Mouse (Mus musculus): Measurements from ENCODE around the gene Gcgr. TPM values are rescaled to one million over a fixed set of nuclear protein-coding genes. Genes with fewer than 3 reads are reported as not detected.

Gcgr gene
- polyA plus RNA-seq (2017; shearing (Covaris generic)) = not detected

DNA sequence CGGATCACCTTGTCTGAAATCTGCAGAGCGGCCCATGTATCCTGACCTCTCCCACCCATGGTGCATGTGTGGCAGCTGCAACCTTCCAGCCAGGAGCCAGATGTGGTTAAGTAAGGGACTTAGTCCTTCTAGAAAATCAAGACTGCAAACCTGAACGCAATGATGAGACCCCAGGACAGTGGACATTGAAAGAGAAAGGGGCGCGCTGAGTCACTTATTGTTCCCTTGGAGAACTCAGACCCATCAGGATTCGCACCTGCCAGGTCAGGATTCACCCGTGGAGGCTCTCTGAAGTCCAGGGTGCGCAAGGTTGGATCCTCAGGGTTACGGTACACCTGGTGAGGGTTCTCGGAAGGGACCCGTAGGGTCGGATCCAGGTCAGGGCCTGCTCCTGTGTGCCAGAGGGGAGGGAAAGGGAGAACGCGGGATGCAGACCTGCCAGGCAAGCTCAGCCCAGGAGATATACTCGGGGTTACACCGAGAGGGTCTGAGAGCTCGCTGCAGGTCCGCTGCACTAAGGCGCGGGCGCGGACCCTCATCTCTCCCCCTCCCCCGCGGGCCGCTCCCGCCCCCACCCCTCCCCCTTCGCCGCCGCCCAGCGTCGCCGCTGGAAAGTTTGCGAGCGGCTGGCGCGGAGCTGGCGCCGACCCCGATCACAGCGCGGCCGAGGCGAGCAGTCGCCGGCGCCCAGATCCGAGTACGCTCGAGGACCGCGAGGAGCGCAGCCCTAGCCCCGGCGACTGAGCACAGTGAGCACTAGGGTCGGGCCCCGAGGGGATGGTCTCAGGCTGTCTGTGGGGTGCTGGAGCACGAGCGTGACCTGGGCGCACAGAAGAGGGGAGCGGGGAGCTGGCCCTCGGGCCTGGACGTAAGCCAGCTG, at the start of gene Gcgr:
Gene Gcgr (plus strand): TSS at position 615 of the 880 bp plus-strand sequence.

DNA sequence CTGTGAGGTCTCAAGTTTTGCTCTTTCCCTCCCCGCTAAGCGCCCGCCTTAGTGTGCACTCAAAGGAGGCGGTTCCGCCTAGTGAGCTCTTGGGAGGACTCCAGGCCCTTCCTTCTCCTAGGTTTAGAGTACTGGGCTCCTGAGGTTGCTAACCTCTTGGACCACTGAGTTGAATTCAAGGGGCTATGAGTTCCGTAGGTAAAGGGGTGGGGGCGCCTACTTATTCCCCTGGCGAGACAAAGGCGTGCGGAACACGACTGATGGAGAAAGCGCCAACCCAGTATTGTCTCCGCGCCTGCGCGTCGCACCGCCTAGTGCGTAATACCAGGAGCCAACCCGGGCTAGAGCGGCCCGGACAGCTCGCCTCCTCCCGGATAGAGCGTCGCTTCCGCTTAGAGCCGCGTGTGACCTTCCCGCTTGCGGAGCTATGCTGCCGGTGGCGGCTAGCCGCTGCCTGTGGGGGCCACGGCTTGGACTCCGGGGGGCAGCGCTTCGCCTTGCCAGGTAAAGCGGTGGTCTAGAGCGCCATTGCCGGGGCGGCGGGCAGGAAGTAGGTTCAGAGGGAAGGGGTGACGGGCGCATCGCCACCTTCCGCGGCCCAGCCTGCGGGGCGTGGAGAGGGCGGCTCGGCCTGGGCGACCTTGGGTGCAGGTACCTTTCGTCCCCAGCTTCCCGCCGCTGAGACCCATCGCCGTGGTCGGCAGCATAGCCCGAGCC, 46.1 kb upstream of the Gcgr start, which contains the start of gene Mrpl12:
Gene Mrpl12 (plus strand): TSS at position 349 of the 717 bp plus-strand sequence.

DNA sequence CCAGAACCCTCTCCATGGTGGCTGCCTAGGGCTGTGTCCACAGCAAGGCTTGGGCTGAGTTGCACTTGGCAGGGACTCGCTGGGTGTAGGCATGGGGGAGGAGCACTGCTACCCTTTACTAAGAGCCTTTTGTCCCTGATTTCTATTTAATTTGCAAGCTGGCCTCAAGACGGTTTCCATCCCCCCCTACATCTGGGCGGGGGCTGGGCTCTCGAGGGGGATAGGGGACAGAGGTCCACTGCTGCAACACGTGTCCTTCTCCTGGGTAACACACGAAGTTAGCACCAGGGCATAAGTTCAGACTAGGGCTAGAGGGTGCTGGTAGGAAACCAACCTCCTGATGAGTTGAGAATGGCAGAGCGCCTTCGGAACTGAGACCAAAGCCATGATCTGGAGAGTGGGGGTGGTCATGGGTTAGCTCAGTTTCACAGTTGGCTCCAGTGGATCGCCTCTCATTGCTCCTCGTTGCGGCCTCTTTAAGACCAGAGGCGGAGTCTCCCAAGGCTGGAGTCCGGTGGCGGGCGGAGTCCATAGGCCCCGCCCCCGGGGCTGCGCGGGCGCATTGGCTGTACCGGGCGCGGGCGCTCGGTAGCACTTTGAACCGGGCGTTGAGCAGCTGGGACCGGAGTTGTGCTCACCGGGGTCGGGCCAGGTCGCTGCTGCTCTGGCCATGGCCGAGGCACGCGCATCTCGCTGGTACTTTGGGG, 39.0 kb upstream of the Gcgr start, which contains the start of gene Slc25a10:
Gene Slc25a10 (plus strand): TSS at position 524 of the 707 bp plus-strand sequence.

DNA sequence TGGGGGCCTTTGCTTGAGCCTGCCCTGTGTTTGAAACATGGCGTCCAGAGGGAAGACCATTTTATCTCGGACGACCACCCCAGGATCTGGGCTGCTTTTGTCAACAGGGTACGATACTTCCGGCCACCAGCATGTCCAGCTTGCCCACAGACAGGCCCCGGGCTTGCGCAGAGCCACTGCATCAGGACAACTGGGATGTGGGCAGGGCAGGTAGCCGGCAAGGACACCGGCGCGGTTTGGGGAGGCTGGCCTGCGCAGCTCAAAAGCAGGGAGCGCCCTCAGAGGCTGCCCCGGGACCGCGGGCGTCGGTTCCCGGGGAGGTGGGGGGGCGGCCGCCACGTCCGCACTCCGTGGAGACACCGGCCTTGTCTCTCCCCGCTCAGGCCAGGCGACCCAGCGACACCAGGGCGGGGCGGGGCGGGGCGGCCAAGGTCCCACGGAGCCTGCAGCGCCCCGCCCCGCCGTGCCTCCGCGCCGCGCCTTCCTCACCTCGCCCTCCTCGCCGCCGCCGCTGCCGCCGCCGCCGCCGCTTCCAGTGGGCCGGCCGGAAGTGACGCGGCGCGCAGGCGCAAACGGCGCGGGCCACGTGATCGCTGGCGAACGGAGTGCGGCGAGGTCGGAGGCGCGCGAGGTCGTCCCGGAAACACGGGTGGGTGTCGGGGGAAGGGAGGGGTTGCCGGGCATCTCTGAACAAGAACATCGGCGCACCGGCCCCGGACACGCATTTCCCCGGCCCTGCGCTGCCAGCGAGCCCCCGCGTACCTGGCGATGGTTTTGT, 18.9 kb downstream of the Gcgr start, which contains the start of gene Mcrip1:
Gene Mcrip1 (minus strand): TSS at position 560 of the 778 bp plus-strand sequence.

DNA sequence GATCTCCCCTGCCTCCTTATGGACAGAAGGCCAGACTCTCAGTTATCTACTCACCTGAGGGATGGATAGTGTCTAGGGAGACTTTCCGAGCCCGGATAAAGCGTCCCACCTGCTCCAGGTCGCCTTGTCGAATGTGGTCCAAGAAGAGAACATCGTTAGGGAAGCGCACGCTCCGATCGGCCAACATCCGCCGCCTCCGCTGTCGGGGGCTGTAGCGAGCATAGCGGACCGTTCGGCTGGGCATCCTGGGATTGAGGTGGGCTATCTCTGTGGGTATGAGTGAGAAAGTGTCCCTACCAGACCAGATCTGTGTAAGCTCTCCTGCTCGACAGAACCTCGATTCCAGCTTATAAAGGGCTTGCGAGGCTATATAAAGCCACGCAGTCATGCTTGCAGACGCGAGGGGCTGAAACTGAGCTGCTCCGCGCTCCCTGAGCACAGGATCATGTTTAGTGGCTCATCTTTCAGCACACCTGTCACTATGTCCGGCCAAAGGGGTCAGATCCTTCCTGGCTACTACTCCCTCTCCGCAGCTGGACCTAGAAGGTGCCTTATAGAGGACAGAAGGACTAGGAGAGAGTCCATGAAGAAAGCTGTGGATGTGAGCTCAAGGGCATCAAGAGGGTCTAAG, 20.4 kb downstream of the Gcgr start, which contains the start of gene Ppp1r27:
Gene Ppp1r27 (minus strand): TSS at position 323 of the 631 bp plus-strand sequence.

DNA sequence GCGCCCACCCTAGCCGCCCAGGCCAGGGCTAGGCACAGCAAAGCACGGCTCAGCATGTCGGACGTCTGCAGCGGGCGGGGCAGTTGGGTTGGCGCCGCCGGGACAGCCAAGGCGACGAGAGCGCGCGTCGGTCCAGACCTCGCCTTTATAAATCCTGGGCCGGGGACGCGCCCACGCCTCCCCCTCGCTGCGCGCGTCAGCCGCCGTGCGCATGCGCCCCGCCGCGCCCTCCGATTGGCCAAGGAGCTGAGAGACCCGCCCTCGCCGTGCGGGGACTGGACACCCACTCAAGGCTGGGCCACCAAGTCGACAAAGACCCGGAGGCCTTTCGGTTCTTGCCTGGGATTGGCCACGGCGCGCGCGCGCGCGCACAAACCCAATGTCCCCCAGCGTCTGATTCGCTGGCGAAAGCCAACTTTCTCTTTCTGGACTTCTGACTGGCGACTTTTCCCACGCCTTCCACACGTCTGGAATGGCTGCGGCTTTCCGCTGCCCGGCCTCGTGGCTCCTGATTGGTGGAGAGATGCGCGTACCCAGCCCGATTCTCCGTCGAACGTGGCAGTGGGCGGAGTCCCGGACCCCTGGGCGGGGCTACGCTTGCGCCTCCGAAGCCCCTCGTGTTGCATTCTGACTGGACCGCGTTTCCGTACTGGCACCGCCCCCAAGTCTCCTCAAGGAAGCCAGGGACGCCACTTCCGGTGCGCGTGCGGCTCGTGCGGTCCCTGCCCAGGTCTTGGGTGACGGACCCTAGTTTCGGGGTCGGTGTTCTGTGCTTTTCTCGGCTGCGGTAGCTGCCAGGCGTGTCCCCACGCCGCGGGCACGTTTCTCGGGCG, 42.5 kb downstream of the Gcgr start, which contains the start of gene P4hb:
Gene P4hb (minus strand): TSS at position 502 of the 833 bp plus-strand sequence.

DNA sequence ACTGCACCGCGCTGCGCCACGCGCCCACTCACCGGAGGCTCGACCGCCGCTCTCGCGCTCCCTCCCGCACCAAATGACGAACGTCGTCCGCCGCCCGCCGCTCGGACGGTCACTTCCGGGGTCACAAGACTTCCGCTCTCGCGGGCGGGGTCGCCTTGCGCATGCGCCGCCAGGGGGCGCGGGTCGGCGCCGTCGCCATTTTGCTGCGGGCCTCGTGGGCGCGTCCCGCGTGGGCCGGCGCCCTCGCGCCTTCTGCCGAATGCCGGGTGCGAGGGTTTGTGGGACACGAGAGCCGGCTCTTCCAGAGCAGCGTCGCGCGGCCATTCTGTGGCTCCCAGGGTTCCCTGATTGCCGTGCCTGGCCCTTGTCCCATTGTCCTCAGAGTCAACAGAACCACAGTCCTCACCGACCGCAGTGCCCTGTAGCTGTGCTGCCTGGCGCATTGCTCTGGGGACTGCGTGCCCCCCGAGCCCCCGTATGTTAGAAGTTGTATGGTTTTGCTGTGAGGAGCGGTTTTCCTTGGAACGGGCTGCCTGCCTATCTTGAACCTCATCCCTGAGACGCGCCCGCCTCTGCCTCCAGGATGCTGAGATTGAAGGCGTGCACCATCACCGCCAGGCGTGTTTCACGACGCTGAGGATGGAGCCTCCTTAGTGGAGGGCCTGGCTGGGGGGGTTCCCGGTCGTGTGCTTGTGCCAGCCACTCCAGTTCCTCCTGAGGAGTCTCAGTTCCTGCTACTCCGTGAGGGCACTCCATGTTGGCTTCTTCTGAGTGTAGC, 51.2 kb downstream of the Gcgr start, which contains the start of gene Arhgdia:
Gene Arhgdia (minus strand): TSS at position 135 of the 778 bp plus-strand sequence.

Other genes starting within 250 kb of the Gcgr start
- gene Actg1, start 182.2 kb upstream of the Gcgr start, polyA plus RNA-seq (2017; shearing (Covaris generic)) = 1,000 to 10,000 TPM; 1,736 to 3,573 TPM
- under 1 TPM in 1 of 2 experiments, not detected in 1; 0.42 TPM for gene Fscn2, start 169.2 kb upstream of the Gcgr start, polyA plus RNA-seq (2017; shearing (Covaris generic))
- gene Faap100, start 151.9 kb upstream of the Gcgr start, polyA plus RNA-seq (2017; shearing (Covaris generic)) = 10 to 100 TPM; 17.7 to 24.0 TPM
- 10 to 100 TPM; 29.4 to 53.4 TPM for gene Nploc4, start 93.0 kb upstream of the Gcgr start, polyA plus RNA-seq (2017; shearing (Covaris generic))
- under 1 TPM in 1 of 2 experiments, not detected in 1; 0.53 TPM for gene Tspan10, start 88.1 kb upstream of the Gcgr start, polyA plus RNA-seq (2017; shearing (Covaris generic))
- under 1 TPM in 1 of 2 experiments, not detected in 1; 0.63 TPM for gene Pde6g, start 77.2 kb upstream of the Gcgr start, polyA plus RNA-seq (2017; shearing (Covaris generic))
- 10 to 100 TPM; 10.9 to 11.1 TPM for gene Oxld1, start 72.6 kb upstream of the Gcgr start, polyA plus RNA-seq (2017; shearing (Covaris generic))
- 10 to 100 TPM; 27.4 to 32.2 TPM for gene Ccdc137, start 72.6 kb upstream of the Gcgr start, polyA plus RNA-seq (2017; shearing (Covaris generic))
- 10 to 100 TPM; 26.3 to 36.0 TPM for gene Arl16, start 63.1 kb upstream of the Gcgr start, polyA plus RNA-seq (2017; shearing (Covaris generic))
- gene Mrpl12, start 46.1 kb upstream of the Gcgr start, polyA plus RNA-seq (2017; shearing (Covaris generic)) = 10 to 100 TPM; 54.0 to 85.3 TPM
- 10 to 100 TPM in 1 of 2 experiments, 1 to 10 TPM in 1; 8.9 to 11.6 TPM for gene Slc25a10, start 38.9 kb upstream of the Gcgr start, polyA plus RNA-seq (2017; shearing (Covaris generic))
- gene Mcrip1, start 19.0 kb downstream of the Gcgr start, polyA plus RNA-seq (2017; shearing (Covaris generic)) = 100 to 1,000 TPM; 116 to 170 TPM
- not detected for gene Ppp1r27, start 20.4 kb downstream of the Gcgr start, polyA plus RNA-seq (2017; shearing (Covaris generic))
- gene P4hb, start 42.6 kb downstream of the Gcgr start, polyA plus RNA-seq (2017; shearing (Covaris generic)) = 100 to 1,000 TPM; 254 to 278 TPM
- gene Arhgdia, start 50.9 kb downstream of the Gcgr start, polyA plus RNA-seq (2017; shearing (Covaris generic)) = 100 to 1,000 TPM; 711 to 836 TPM
- 100 to 1,000 TPM; 330 to 378 TPM for gene Alyref, start 67.7 kb downstream of the Gcgr start, polyA plus RNA-seq (2017; shearing (Covaris generic))
- gene Anapc11, start 67.7 kb downstream of the Gcgr start, polyA plus RNA-seq (2017; shearing (Covaris generic)) = 100 to 1,000 TPM; 108 to 129 TPM
- 1 to 10 TPM in 1 of 2 experiments, under 1 TPM in 1; 0.55 to 2.3 TPM for gene Npb, start 77.8 kb downstream of the Gcgr start, polyA plus RNA-seq (2017; shearing (Covaris generic))
- gene Pcyt2, start 87.2 kb downstream of the Gcgr start, polyA plus RNA-seq (2017; shearing (Covaris generic)) = 100 to 1,000 TPM; 101 to 127 TPM
- gene Sirt7, start 94.5 kb downstream of the Gcgr start, polyA plus RNA-seq (2017; shearing (Covaris generic)) = 100 to 1,000 TPM; 166 to 248 TPM
- 10 to 100 TPM; 20.6 to 22.5 TPM for gene Mafg, start 102.9 kb downstream of the Gcgr start, polyA plus RNA-seq (2017; shearing (Covaris generic))
- gene Pycr1, start 113.1 kb downstream of the Gcgr start, polyA plus RNA-seq (2017; shearing (Covaris generic)) = under 1 TPM; 0.23 to 0.66 TPM
- under 1 TPM; 0.36 to 0.41 TPM for gene Myadml2, start 117.5 kb downstream of the Gcgr start, polyA plus RNA-seq (2017; shearing (Covaris generic))
- gene Notum, start 130.5 kb downstream of the Gcgr start, polyA plus RNA-seq (2017; shearing (Covaris generic)) = not detected
- gene Aspscr1, start 142.3 kb downstream of the Gcgr start, polyA plus RNA-seq (2017; shearing (Covaris generic)) = 100 to 1,000 TPM; 160 to 177 TPM
- gene Cenpx, start 183.0 kb downstream of the Gcgr start, polyA plus RNA-seq (2017; shearing (Covaris generic)) = 100 to 1,000 TPM; 104 to 146 TPM
- 10 to 100 TPM; 37.3 to 49.3 TPM for gene Lrrc45, start 183.2 kb downstream of the Gcgr start, polyA plus RNA-seq (2017; shearing (Covaris generic))
- gene Rac3, start 190.8 kb downstream of the Gcgr start, polyA plus RNA-seq (2017; shearing (Covaris generic)) = 1 to 10 TPM; 1.4 TPM
- gene Dcxr, start 196.6 kb downstream of the Gcgr start, polyA plus RNA-seq (2017; shearing (Covaris generic)) = 10 to 100 TPM; 13.6 to 22.1 TPM
- 1 to 10 TPM in 1 of 2 experiments, not detected in 1; 8.5 TPM for gene Cbr2, start 201.4 kb downstream of the Gcgr start, polyA plus RNA-seq (2017; shearing (Covaris generic))
- gene Hmga1b, start 232.1 kb downstream of the Gcgr start, polyA plus RNA-seq (2017; shearing (Covaris generic)) = 10 to 100 TPM; 15.6 to 15.9 TPM